Mouse (Mus musculus) myocyte (in vitro differentiated cells): ENCODE results near the gene Sgpp1.
"Not testable (repeated sequence)": the region's sequence is repeated elsewhere in the genome, so short reads cannot be mapped to it uniquely, and the experiment has no call there.

Source experiments
- E2F4 ChIP-seq: IDR thresholded peaks from one replicate; pipeline ENCODE4 v1.6.1; 2011; ENCODE audit warnings: mild to moderate bottlenecking, control low read depth, moderate library complexity; ENCODE audit not compliant: insufficient read depth
- MAX ChIP-seq: IDR thresholded peaks from one replicate; pipeline ENCODE4 v1.6.1; 2011; ENCODE audit warnings: low read depth, mild to moderate bottlenecking, control low read depth
- POLR2A ChIP-seq: IDR thresholded peaks from one replicate; pipeline ENCODE4 v1.6.1; 2011; ENCODE audit warnings: low read depth, mild to moderate bottlenecking, control low read depth, moderate library complexity; ENCODE audit not compliant: insufficient read length
- POLR2AphosphoS2 ChIP-seq: IDR thresholded peaks from one replicate; pipeline ENCODE4 v1.6.1; 2011; ENCODE audit warnings: low read depth, control low read depth; ENCODE audit not compliant: insufficient read length
- REST ChIP-seq: IDR thresholded peaks from one replicate; pipeline ENCODE4 v1.6.1; 2011; ENCODE audit warnings: mild to moderate bottlenecking, control low read depth, moderate library complexity; ENCODE audit not compliant: insufficient read depth, insufficient read length
- SRF ChIP-seq: IDR thresholded peaks from one replicate; pipeline ENCODE4 v1.6.1; 2011; ENCODE audit warnings: low read depth; ENCODE audit not compliant: control insufficient read depth, insufficient read length
- USF1 ChIP-seq: IDR thresholded peaks from one replicate; pipeline ENCODE4 v1.6.1; 2011; ENCODE audit warnings: low read depth, mild to moderate bottlenecking, control low read depth, moderate library complexity

- not testable (repeated sequence) for TF ChIP-seq REST, POLR2A, E2F4, USF1, MAX, SRF, POLR2AphosphoS2
Observed at GRCm38 (mm10) chr12:75712905-75713304, 22.6 kb downstream of the Sgpp1 start.
